Mouse (Mus musculus): ENCODE data around the gene Klhdc8a. TPM values are rescaled to one million over a fixed set of nuclear protein-coding genes. Genes with fewer than 3 reads are reported as not detected.
"Not testable (repeated sequence)": the region's sequence is repeated elsewhere in the genome, so short reads cannot be mapped to it uniquely, and the experiment has no call there.

The Klhdc8a gene
- polyA plus RNA-seq, 1 experiment, result 10.5 TPM

DNA sequence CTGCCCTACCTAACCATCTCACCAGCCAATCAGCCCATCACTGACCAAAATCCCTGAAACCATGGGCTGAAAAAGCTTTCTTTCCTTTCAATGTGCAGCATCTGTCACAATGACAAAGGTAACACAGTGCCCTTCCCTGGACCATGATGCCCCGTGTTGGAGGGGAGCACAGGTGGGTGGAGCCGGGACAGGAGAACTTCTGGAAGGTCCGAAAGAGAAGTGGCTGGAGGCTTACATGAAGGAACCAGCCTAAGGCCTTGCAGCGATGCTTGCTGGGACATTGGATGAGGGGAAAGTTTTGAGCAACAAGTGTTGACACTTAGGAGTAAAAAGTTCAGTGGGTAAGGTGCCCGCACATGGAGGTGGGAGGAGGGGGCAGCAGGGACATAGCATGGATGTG lies 50.0 kb downstream of the Klhdc8a start:
- no peak for TF ChIP-seq CTCF (IDR thresholded peaks at IDR 0.05; ENCODE audit: borderline replicate concordance, insufficient read depth, low read length)
- TF ChIP-seq POLR2A (IDR thresholded peaks at IDR 0.05; ENCODE audit: low read depth, low read length), result no peak
- peaks cover 15% of the 10 kb centered on the region; the same call in 1 of the 2 replicates for H3K4me1 ChIP-seq (ENCODE audit: control insufficient read depth, insufficient read depth, low read length)

DNA sequence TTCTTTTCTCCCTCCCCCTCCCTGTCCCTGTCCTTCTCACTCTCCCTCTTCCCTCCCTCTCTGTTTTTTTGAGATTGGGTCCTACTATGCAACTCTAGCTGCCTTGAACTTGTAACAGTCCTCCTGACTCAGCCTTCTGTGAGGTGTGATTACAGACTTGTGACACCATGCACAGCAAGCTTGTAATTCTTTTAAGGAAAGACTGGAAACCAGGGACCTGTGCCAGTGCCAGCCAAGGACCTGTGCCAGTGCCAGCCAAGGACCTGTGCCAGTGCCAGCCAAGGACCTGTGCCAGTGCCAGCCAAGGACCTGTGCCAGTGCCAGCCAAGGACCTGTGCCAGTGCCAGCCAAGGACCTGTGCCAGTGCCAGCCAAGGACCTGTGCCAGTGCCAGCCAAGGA lies 50.6 kb downstream of the Klhdc8a start:
- not testable (repeated sequence) for H3K4me3 ChIP-seq (ENCODE audit: insufficient read depth, low read length); H3K27ac ChIP-seq (ENCODE audit: insufficient read depth, low read length)
- peaks cover 19% of the 10 kb centered on the region; the same call in 1 of the 2 replicates for H3K4me1 ChIP-seq (ENCODE audit: control insufficient read depth, insufficient read depth, low read length)

More for the DNA sequence above, 50.0 kb downstream of the Klhdc8a start:
- Histone ChIP-seq H3K4me3 (ENCODE audit: insufficient read depth, low read length) (no peak overlapping the region), H3K27ac (ENCODE audit: insufficient read depth, low read length) (no peak overlapping the region)

DNA sequence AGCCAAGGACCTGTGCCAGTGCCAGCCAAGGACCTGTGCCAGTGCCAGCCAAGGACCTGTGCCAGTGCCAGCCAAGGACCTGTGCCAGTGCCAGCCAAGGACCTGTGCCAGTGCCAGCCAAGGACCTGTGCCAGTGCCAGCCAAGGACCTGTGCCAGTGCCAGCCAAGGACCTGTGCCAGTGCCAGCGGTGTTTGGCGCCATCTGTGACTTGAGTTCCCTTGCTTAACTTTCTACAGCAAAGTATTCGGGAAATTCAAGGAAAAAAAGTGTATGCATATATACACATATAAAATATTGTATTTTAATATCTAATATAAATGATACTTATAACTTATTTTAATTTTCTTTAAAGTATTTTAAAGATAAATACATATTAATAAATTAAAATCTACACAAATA lies 51.2 kb downstream of the Klhdc8a start:
- not testable (repeated sequence) for H3K27ac ChIP-seq (ENCODE audit: insufficient read depth, low read length); H3K4me3 ChIP-seq (ENCODE audit: insufficient read depth, low read length)
- peaks cover 19% of the 10 kb centered on the region; the same call in 1 of the 2 replicates for H3K4me1 ChIP-seq (ENCODE audit: control insufficient read depth, insufficient read depth, low read length)

DNA sequence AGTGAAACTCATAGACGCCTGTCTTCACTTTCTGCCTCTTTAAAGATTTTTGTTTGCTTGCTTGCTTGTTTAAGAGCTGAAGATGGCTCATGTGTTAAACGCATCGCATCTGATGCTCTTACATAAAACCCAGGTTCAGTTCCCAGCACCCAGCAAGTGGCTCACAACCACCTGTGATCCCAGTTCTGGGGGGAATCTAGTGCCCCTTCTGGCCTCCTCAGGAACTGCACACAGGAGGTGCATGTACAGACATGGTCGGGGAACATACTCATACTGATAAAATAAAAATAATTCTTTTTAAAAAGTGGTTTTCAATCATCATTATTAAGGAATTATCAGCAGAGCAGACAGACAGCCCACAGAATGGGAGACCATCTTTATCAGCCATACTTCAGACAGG lies 52.6 kb downstream of the Klhdc8a start:
- Histone ChIP-seq H3K27ac (ENCODE audit: insufficient read depth, low read length) (no peak overlapping the region), H3K4me3 (ENCODE audit: insufficient read depth, low read length) (no peak overlapping the region), H3K4me1 (ENCODE audit: control insufficient read depth, insufficient read depth, low read length) (peaks cover 15% of the 10 kb centered on the region; the same call in 1 of the 2 replicates)
- TF ChIP-seq CTCF (IDR thresholded peaks at IDR 0.05; ENCODE audit: borderline replicate concordance, insufficient read depth, low read length) (no peak), POLR2A (IDR thresholded peaks at IDR 0.05; ENCODE audit: low read depth, low read length) (no peak)

DNA sequence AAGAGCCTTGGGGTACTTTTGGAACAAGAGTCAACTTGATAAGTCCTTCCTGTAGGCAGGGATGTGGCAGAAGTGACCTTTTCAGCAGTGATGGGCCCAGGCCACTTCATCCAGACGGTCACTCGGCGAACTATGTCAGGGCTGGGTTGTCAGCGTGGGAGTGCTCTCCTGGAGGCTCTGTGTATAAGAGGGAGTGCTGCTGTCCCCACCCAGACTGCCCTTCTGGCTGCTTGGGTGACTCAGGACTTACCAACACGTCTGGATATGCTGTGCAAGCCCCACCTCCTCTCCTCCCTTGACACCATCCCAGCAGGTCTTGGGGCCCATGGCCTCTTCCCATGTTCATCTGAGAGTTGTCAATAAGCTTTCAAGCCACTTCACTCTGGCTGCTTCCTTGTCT lies 55.0 kb downstream of the Klhdc8a start:
- H3K4me3 ChIP-seq (ENCODE audit: insufficient read depth, low read length), result no peak overlapping the region
- TF ChIP-seq POLR2A (IDR thresholded peaks at IDR 0.05; ENCODE audit: low read depth, low read length), result peak; percentile 41; the same call in 1 of the 2 replicates
- no peak for TF ChIP-seq CTCF (IDR thresholded peaks at IDR 0.05; ENCODE audit: borderline replicate concordance, insufficient read depth, low read length)
- H3K4me1 ChIP-seq (ENCODE audit: control insufficient read depth, insufficient read depth, low read length), result peaks cover 9% of the 10 kb centered on the region; the same call in 1 of the 2 replicates
- peak overlapping the region; percentile 64; the same call in 1 of the 2 replicates for H3K27ac ChIP-seq (ENCODE audit: insufficient read depth, low read length)

DNA sequence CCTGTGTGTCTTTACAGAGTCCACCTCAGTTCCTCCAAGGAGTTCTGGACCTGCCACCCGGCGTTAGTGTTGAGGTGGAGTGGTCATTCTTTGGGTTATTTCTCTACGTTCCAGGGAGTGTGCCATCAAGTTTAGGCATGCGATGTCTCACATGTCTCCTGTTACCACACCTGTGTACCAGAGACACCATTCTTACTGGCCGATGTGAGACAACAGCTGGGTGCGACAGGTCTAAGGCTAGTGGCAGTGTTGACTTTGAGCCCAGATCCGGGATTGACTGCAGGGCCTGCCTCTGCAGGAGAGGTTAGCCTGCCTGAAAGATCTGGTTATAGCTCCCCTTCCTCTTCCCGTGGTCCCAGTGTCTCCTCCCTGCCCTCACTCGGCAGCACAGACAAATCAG lies 55.8 kb downstream of the Klhdc8a start:
- Histone ChIP-seq H3K4me3 (ENCODE audit: insufficient read depth, low read length) (no peak overlapping the region), H3K27ac (ENCODE audit: insufficient read depth, low read length) (no peak overlapping the region), H3K4me1 (ENCODE audit: control insufficient read depth, insufficient read depth, low read length) (peaks cover 9% of the 10 kb centered on the region; the same call in 1 of the 2 replicates)
- no peak for TF ChIP-seq CTCF (IDR thresholded peaks at IDR 0.05; ENCODE audit: borderline replicate concordance, insufficient read depth, low read length)
- TF ChIP-seq POLR2A (IDR thresholded peaks at IDR 0.05; ENCODE audit: low read depth, low read length), result no peak

DNA sequence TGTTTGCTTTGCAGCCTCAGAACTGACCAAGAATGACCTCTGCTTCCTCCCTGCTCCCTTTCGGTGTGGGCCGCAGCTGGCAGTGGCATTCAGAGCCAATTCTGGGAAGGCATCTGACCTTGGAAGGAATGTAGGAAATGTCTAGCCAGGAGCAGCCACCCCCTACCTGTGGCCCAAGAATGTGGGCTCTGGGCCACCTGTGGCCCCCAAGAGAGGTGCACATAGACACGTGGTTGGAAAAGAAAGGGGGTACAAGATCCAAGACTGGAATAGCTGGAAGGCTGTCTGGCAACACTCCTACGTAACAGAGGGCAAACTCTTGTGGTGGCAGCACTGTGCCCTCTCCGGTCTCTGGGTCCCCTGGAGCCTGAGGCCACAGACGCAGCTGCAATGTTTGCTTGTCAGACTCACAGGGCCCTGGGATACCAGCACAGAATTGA lies 56.8 kb downstream of the Klhdc8a start:
- TF ChIP-seq POLR2A (IDR thresholded peaks at IDR 0.05; ENCODE audit: low read depth, low read length), result no peak
- TF ChIP-seq CTCF (IDR thresholded peaks at IDR 0.05; ENCODE audit: borderline replicate concordance, insufficient read depth, low read length), result no peak
- Histone ChIP-seq H3K4me3 (ENCODE audit: insufficient read depth, low read length) (no peak overlapping the region), H3K27ac (ENCODE audit: insufficient read depth, low read length) (no peak overlapping the region; the same call in 1 of the 2 replicates), H3K4me1 (ENCODE audit: control insufficient read depth, insufficient read depth, low read length) (peaks cover 9% of the 10 kb centered on the region; the same call in 1 of the 2 replicates)

DNA sequence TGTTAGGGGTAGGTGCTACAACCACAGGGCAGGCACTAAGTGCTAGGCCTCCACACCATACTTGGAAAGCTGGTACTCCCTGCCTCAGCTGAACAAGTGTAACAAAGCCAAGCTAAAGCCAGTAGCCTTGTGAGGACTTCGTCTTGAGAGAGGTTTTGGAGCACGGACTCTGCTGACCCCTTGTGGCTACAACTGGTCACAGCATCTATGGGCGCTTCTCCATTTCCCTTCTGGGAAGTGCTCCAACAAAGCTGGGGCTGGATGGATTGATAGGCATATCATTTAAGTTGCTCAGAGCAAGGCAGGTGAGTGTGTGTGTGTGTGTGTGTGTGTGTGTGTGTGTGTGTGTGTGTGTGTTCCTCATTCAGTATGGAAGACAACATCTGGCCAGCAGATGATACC lies 57.4 kb downstream of the Klhdc8a start:
- Histone ChIP-seq H3K4me3 (ENCODE audit: insufficient read depth, low read length) (no peak overlapping the region), H3K27ac (ENCODE audit: insufficient read depth, low read length) (no peak overlapping the region), H3K4me1 (ENCODE audit: control insufficient read depth, insufficient read depth, low read length) (peaks cover 9% of the 10 kb centered on the region; the same call in 1 of the 2 replicates)
- TF ChIP-seq POLR2A (IDR thresholded peaks at IDR 0.05; ENCODE audit: low read depth, low read length), result no peak
- peak; percentile 78 for TF ChIP-seq CTCF (IDR thresholded peaks at IDR 0.05; ENCODE audit: borderline replicate concordance, insufficient read depth, low read length)

DNA sequence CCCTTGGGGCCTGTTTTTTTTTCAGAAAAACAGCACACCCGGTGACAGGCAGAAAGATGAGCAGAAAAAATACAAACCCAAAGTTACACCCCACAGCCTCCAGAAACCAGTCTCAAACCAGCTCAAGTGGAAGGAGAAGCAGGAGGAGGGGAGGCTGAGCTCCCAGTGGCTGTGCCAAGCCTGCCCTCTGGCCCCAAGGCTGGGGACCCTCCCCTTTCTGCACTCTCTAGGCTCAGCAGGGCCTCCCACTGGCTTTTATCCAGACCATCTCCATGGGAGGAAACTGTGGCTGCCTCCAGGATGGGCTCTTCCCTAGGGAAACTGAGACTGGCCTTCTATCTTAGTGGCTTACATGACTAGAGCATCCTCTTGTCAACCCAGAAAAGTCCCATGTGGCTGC lies 58.4 kb downstream of the Klhdc8a start:
- Histone ChIP-seq H3K27ac (ENCODE audit: insufficient read depth, low read length) (no peak overlapping the region), H3K4me3 (ENCODE audit: insufficient read depth, low read length) (no peak overlapping the region), H3K4me1 (ENCODE audit: control insufficient read depth, insufficient read depth, low read length) (peaks cover 9% of the 10 kb centered on the region; the same call in 1 of the 2 replicates)
- TF ChIP-seq CTCF (IDR thresholded peaks at IDR 0.05; ENCODE audit: borderline replicate concordance, insufficient read depth, low read length) (no peak), POLR2A (IDR thresholded peaks at IDR 0.05; ENCODE audit: low read depth, low read length) (no peak)

Other genes starting within 250 kb of the Klhdc8a start
- 0.25 and 0.67 TPM in 2 replicates for gene Mfsd4a, start 230.6 kb upstream of the Klhdc8a start, polyA plus RNA-seq (2011; ENCODE audit: insufficient read length, low read depth, missing spikeins)
- gene Cdk18, start 158.9 kb upstream of the Klhdc8a start, polyA plus RNA-seq (2011; ENCODE audit: insufficient read length, low read depth, missing spikeins), result 14.0 and 28.8 TPM in 2 replicates
- gene Lemd1, start 107.2 kb upstream of the Klhdc8a start, polyA plus RNA-seq (2011; ENCODE audit: insufficient read length, low read depth, missing spikeins), result not detected in 2 replicates
- not detected in 2 replicates for gene AC124108.1, start 107.2 kb upstream of the Klhdc8a start, polyA plus RNA-seq (2011; ENCODE audit: insufficient read length, low read depth, missing spikeins)
- not detected in 2 replicates for gene Gm10188, start 68.9 kb upstream of the Klhdc8a start, polyA plus RNA-seq (2011; ENCODE audit: insufficient read length, low read depth, missing spikeins)
- gene Nuak2, start 17.5 kb downstream of the Klhdc8a start, polyA plus RNA-seq (2011; ENCODE audit: insufficient read length, low read depth, missing spikeins), result 9.2 and 14.2 TPM in 2 replicates
- gene Tmcc2, start 92.7 kb downstream of the Klhdc8a start, polyA plus RNA-seq (2011; ENCODE audit: insufficient read length, low read depth, missing spikeins), result 11.6 and 12.6 TPM in 2 replicates
- 18.0 and 23.3 TPM in 2 replicates for gene Dstyk, start 118.9 kb downstream of the Klhdc8a start, polyA plus RNA-seq (2011; ENCODE audit: insufficient read length, low read depth, missing spikeins)
- 37.4 and 39.2 TPM in 2 replicates for gene Rbbp5, start 178.7 kb downstream of the Klhdc8a start, polyA plus RNA-seq (2011; ENCODE audit: insufficient read length, low read depth, missing spikeins)
- 3.2 and 4.9 TPM in 2 replicates for gene Tmem81, start 207.6 kb downstream of the Klhdc8a start, polyA plus RNA-seq (2011; ENCODE audit: insufficient read length, low read depth, missing spikeins)
- gene Cntn2, start 244.6 kb downstream of the Klhdc8a start, polyA plus RNA-seq (2011; ENCODE audit: insufficient read length, low read depth, missing spikeins), result not detected in 2 replicates

Data from embryonic fibroblast, embryonic 13.5 days (primary cell).